Mouse (Mus musculus): Measurements from ENCODE around the gene Gm20481. TPM values are rescaled to one million over a fixed set of nuclear protein-coding genes. Genes with fewer than 3 reads are reported as not detected.
"Not testable (repeated sequence)": the region's sequence is repeated elsewhere in the genome, so short reads cannot be mapped to it uniquely, and the experiment has no call there.

Gene Gm20481
- polyA plus RNA-seq, 1 experiment from 2014 or later = not detected

- Histone ChIP-seq H3K4me1 (peaks cover 25% of the 10 kb centered on the region), H3K36me3 (peaks cover 68% of the 10 kb centered on the region)
- not testable (repeated sequence) for H3K27ac ChIP-seq; DNase-seq (ENCODE audit: low spot score); H3K4me3 ChIP-seq; H3K9me3 ChIP-seq (replicated peaks); H3K27me3 ChIP-seq (ENCODE audit: low read depth, poor library complexity, severe bottlenecking)
- WGBS = 98% methylated on average over 4 of the region's 4 CpGs
Measured at GRCm38 (mm10) chr17:34995927-34996326, 26.2 kb downstream of the Gm20481 start.

- no peak for DNase-seq (ENCODE audit: low spot score)
- Histone ChIP-seq H3K27ac (no peak overlapping the region), H3K9me3 (replicated peaks) (no peaks in the 10 kb centered on the region), H3K36me3 (peaks cover 61% of the 10 kb centered on the region), H3K27me3 (ENCODE audit: low read depth, poor library complexity, severe bottlenecking) (no peaks in the 10 kb centered on the region), H3K4me1 (peaks cover 25% of the 10 kb centered on the region), H3K4me3 (0 out of 2 replicates have a peak overlapping the region, but pooled peaks have one; percentile 13)
- WGBS = 93% methylated on average over 12 of the region's 14 CpGs
Measured at GRCm38 (mm10) chr17:34996411-34997141, 26.9 kb downstream of the Gm20481 start.

DNA sequence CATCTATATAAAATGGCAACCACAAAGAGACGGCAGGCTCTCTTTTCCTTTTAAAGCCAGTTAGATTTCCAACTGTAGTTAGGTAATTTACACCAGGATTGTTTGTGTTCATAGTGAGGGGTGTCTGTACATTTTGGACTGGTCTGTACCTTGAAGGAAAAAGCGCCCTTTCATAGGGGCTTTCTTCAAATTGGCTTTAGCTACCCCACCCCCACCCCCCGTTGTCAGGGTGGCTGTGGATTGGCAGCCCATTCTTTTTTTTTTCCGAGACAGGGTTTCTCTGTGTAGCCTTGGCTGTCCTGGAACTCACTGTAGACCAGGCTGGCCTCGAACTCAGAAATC is 27.4 kb downstream of the Gm20481 start:
- Histone ChIP-seq H3K36me3 (peaks cover 56% of the 10 kb centered on the region), H3K4me3 (0 out of 2 replicates have a peak overlapping the region, but pooled peaks have one; percentile 13), H3K27me3 (ENCODE audit: low read depth, poor library complexity, severe bottlenecking) (no peaks in the 10 kb centered on the region), H3K27ac (no peak overlapping the region), H3K9me3 (replicated peaks) (no peaks in the 10 kb centered on the region), H3K4me1 (peaks cover 26% of the 10 kb centered on the region)
- no peak for DNase-seq (ENCODE audit: low spot score)
- 93% methylated on average over 5 of the region's 5 CpGs for WGBS

GRCm38 (mm10) chr17:34998526-34999430 is 29.1 kb downstream of the Gm20481 start:
- peak overlapping the region; percentile 42; the same call in 1 of the 2 replicates for H3K27ac ChIP-seq
- H3K4me1 ChIP-seq = peaks cover 41% of the 10 kb centered on the region
- no peaks in the 10 kb centered on the region for H3K27me3 ChIP-seq (ENCODE audit: low read depth, poor library complexity, severe bottlenecking)
- 94% methylated on average over 15 of the region's 15 CpGs for WGBS
- no peaks in the 10 kb centered on the region for H3K9me3 ChIP-seq (replicated peaks)
- peak overlapping the region; percentile 84; the same call in 1 of the 2 replicates for H3K4me3 ChIP-seq
- peaks cover 54% of the 10 kb centered on the region for H3K36me3 ChIP-seq
- no peak for DNase-seq (ENCODE audit: low spot score)

DNA sequence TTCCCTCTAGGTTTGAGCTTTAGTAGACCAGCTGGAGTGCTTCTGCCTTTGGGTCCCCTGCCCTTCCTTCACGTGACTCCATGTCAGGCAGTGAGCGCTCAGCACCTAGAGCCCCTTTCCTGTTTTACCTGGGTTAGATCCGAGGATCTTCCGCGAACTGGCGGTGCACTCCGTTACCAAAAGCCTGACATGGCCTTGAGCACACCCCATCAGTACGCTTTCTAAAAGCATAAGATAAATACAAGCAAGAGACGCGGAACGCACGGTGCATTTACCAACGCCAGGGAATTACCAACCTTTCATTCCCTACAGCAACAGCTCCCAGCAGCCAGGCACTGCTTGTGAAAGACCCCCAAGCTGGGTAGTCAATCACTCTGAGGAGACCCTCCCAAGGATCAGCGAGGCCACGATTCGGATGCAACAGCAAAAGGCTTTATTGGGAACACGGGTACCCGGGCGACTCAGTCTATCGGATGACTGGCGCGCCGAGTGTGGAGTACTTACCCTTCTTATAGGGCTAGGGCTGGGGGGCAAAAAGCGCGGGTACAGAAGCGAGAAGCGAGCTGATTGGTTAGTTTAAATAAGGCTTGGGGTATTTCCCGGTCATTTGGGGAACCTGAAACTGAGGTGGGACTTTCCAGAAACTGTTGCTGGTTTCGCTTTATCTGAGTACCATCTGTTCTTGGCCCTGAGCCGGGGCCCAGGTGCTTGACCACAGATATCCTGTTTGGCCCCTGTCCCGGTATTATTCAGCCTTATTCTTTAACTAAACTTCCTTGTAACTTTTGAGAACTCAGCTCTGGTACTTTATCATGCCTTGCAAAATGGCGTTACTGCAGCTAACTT is 30.4 kb downstream of the Gm20481 start:
- Histone ChIP-seq H3K4me1 (peaks cover 41% of the 10 kb centered on the region), H3K27ac (peak overlapping the region; percentile 94), H3K4me3 (peak overlapping the region; percentile 84), H3K36me3 (peaks cover 64% of the 10 kb centered on the region)
- WGBS = 31% methylated on average over 30 of the region's 32 CpGs
- peak; percentile 62 for DNase-seq (ENCODE audit: low spot score)
- H3K9me3 ChIP-seq (replicated peaks); H3K27me3 ChIP-seq (ENCODE audit: low read depth, poor library complexity, severe bottlenecking): not testable (repeated sequence)

GRCm38 (mm10) chr17:35000717-35001451 is 31.2 kb downstream of the Gm20481 start, which contains the start of gene Vars:
TSS of gene Vars (plus strand) at chr17:35000987.
- no peaks in the 10 kb centered on the region for H3K27me3 ChIP-seq (ENCODE audit: low read depth, poor library complexity, severe bottlenecking)
- no peaks in the 10 kb centered on the region for H3K9me3 ChIP-seq (replicated peaks)
- H3K4me1 ChIP-seq = peaks cover 41% of the 10 kb centered on the region
- peak within 1 kb of the TSS; percentile 94 for H3K27ac ChIP-seq
- under 1% methylated on average over 83 of the region's 83 CpGs for WGBS
- DNase-seq (ENCODE audit: low spot score) = peak; percentile 99
- H3K4me3 ChIP-seq = peak within 1 kb of the TSS; percentile 84
- H3K36me3 ChIP-seq = peaks cover 65% of the 10 kb centered on the region

DNA sequence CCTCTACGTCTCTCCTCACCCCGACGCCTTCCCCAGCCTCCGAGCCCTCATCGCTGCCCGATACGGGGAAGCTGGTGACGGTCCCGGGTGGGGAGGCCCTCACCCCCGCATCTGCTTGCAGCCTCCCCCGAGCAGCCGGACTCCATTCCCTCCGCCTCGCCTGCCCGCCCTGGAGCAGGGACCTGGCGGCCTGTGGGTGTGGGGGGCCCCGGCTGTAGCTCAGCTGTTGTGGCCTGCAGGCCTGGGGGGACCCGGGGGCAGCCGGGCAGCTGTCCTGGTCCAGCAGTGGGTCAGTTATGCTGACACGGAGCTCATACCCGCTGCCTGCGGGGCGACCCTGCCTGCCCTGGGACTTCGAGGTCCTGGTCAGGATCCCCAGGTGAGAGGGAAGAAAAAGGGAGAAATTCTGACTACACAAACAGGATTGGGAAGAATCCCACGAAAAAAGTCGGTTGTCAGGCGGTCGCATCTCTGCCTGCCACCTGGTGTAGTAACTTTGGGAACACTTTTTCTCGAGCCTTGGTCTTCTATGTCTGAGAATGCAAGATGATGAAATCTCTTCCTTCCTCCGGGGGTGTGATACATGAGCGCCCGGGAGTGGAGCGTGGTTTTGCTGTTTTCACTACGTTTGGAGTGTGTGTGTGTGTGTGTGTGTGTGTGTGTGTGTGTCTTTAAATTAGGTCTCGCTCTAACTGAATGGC is 31.9 kb downstream of the Gm20481 start:
- Histone ChIP-seq H3K27ac (peak overlapping the region; percentile 94), H3K36me3 (peaks cover 66% of the 10 kb centered on the region), H3K4me3 (peak overlapping the region; percentile 84), H3K4me1 (peaks cover 41% of the 10 kb centered on the region), H3K27me3 (ENCODE audit: low read depth, poor library complexity, severe bottlenecking) (no peaks in the 10 kb centered on the region), H3K9me3 (replicated peaks) (no peaks in the 10 kb centered on the region)
- WGBS = 1% methylated on average over 35 of the region's 35 CpGs
- no peak for DNase-seq (ENCODE audit: low spot score)

GRCm38 (mm10) chr17:35002153-35002865 is 32.6 kb downstream of the Gm20481 start:
- Histone ChIP-seq H3K4me3 (peak overlapping the region; percentile 84), H3K36me3 (peaks cover 66% of the 10 kb centered on the region), H3K4me1 (peaks cover 37% of the 10 kb centered on the region), H3K27ac (peak overlapping the region; percentile 94), H3K9me3 (replicated peaks) (no peaks in the 10 kb centered on the region), H3K27me3 (ENCODE audit: low read depth, poor library complexity, severe bottlenecking) (no peaks in the 10 kb centered on the region)
- no peak for DNase-seq (ENCODE audit: low spot score)
- 19% methylated on average over 12 of the region's 12 CpGs for WGBS

- no peaks in the 10 kb centered on the region for H3K27me3 ChIP-seq (ENCODE audit: low read depth, poor library complexity, severe bottlenecking)
- peaks cover 66% of the 10 kb centered on the region for H3K36me3 ChIP-seq
- DNase-seq (ENCODE audit: low spot score) = no peak
- 74% methylated on average over 9 of the region's 9 CpGs for WGBS
- H3K4me3 ChIP-seq = peak overlapping the region; percentile 84
- peaks cover 37% of the 10 kb centered on the region for H3K4me1 ChIP-seq
- H3K27ac ChIP-seq = no peak overlapping the region
- no peaks in the 10 kb centered on the region for H3K9me3 ChIP-seq (replicated peaks)
Measured at GRCm38 (mm10) chr17:35003022-35003838, 33.5 kb downstream of the Gm20481 start.

DNA sequence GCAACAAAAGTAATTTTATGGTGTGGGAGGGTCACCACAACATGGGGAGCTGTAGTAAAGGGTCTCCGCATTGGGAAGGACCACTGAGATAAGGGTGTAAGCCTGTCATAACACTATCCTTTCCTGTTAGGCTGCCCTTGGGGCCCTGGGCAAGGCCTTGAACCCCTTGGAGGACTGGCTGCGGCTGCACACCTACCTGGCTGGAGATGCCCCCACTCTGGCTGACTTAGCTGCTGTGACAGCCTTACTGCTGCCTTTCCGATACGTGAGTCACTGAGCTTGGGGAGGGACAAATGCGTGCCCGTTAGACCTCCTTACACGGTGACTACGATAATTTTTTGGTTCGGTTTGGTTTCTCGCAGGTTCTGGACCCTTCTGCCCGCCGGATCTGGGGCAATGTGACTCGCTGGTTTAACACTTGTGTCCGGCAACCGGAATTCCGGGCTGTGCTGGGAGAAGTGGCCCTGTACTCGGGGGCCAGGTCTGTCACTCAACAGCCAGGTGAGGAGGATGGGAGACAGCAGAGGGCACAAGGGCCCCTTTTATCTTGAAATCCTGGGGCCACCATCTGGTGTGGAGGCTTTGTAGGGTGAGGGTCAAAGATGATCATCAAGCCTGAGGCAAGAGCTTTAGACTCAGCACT is 34.5 kb downstream of the Gm20481 start:
- H3K4me1 ChIP-seq = peaks cover 30% of the 10 kb centered on the region
- no peaks in the 10 kb centered on the region for H3K27me3 ChIP-seq (ENCODE audit: low read depth, poor library complexity, severe bottlenecking)
- no peak for DNase-seq (ENCODE audit: low spot score)
- H3K36me3 ChIP-seq = peaks cover 66% of the 10 kb centered on the region
- 95% methylated on average over 17 of the region's 17 CpGs for WGBS
- H3K4me3 ChIP-seq = 0 out of 2 replicates have a peak overlapping the region, but pooled peaks have one; percentile 4
- H3K9me3 ChIP-seq (replicated peaks) = no peaks in the 10 kb centered on the region
- H3K27ac ChIP-seq = no peak overlapping the region
